Comparison of ENCODE assay signal across 15 mouse cellular contexts in genomic region chr4:49540966-49541365, GRCm38 (mm10). TPM values are rescaled to one million over a fixed set of nuclear protein-coding genes. Genes with fewer than 3 reads are reported as not detected.
"Had no signal": no experiment of that assay in that cellular context is flagged by ENCODE, and none has a peak within 500 bp of the region (broad histone marks: within the 10 kb centered on the region; RNA-seq: fewer than 3 reads in every experiment).

No protein-coding gene starts in this region.

- DNase-seq: kidney, postnatal 10 days; kidney, postnatal 4 days; liver; lung, adult 2 months; lung, postnatal 36 days; right cerebral cortex, postnatal 14 days; thymus, postnatal 36 days had no signal

- H3K36me3 ChIP-seq: limb, embryonic 12.5 days; midbrain, embryonic 13.5 days had no signal

- H3K9me3 ChIP-seq: limb, embryonic 12.5 days; liver, embryonic 15.5 days; midbrain, embryonic 13.5 days had no signal

- ATAC-seq: lung, postnatal 0 days; midbrain, embryonic 13.5 days had no signal

- H3K9ac ChIP-seq: limb, embryonic 12.5 days; liver, embryonic 15.5 days; midbrain, embryonic 13.5 days had no signal

- H3K4me3 ChIP-seq: layer of hippocampus, adult 2 months; limb, embryonic 12.5 days; liver, embryonic 15.5 days; midbrain, embryonic 13.5 days had no signal

- H3K27ac ChIP-seq: layer of hippocampus, adult 2 months; limb, embryonic 12.5 days; liver, embryonic 15.5 days; midbrain, embryonic 13.5 days had no signal

- H3K27me3 ChIP-seq: limb, embryonic 12.5 days; liver, embryonic 15.5 days; midbrain, embryonic 13.5 days had no signal

- H3K4me2 ChIP-seq: limb, embryonic 12.5 days; liver, embryonic 15.5 days; midbrain, embryonic 13.5 days had no signal

- H3K4me1 ChIP-seq: limb, embryonic 12.5 days; liver, embryonic 15.5 days; midbrain, embryonic 13.5 days had no signal

RNA-seq across cellular contexts. Expression of gene Aldob, which starts 8.4 kb away (rescaled TPM):
- total RNA-seq: megakaryocyte progenitor cell, adult 5-6 weeks had no signal

RNA-seq across cellular contexts. Expression of gene Baat, which starts 34.6 kb away (rescaled TPM):
- total RNA-seq: megakaryocyte progenitor cell, adult 5-6 weeks; midbrain, postnatal 0 days had no signal
- polyA plus RNA-seq: limb, embryonic 12.5 days; lung, adult 2 months; lung, postnatal 0 days; midbrain, embryonic 13.5 days; midbrain, postnatal 0 days; neural tube, embryonic 14.5 days had no signal
